Mouse (Mus musculus) liver, adult 2 months (tissue): ENCODE results near the gene Ptgfrn. TPM values are rescaled to one million over a fixed set of nuclear protein-coding genes. Genes with fewer than 3 reads are reported as not detected.

Experiments
- DNase-seq: peaks from one replicate; pipeline ENCODE4 v3.0.0-alpha.2; 2011; ENCODE audit warnings: low read depth, low spot score; ENCODE audit errors: extremely low read depth
- H3K27ac ChIP-seq: fragments of 200-500 bp; replicated peaks from 2 replicates; pipeline ENCODE4 v1.5.1; 2012; ENCODE audit warnings: low read depth, mild to moderate bottlenecking, control low read depth, inconsistent platforms, low read length; ENCODE audit not compliant: insufficient read depth
- H3K27me3 ChIP-seq: fragments of 200-500 bp; 2 replicates; pipeline ENCODE4 v1.6.1; 2012; ENCODE audit warnings: mild to moderate bottlenecking, moderate library complexity, low read length, inconsistent platforms; ENCODE audit not compliant: control insufficient read depth, insufficient read depth
- H3K36me3 ChIP-seq: fragments of 200-500 bp; 2 replicates; pipeline ENCODE4 v1.6.1; 2012; ENCODE audit warnings: low read length, inconsistent platforms; ENCODE audit not compliant: control insufficient read depth, insufficient read depth
- H3K4me1 ChIP-seq: fragments of 200-500 bp; 2 replicates; pipeline ENCODE4 v1.6.1; 2011; ENCODE audit warnings: low read length; ENCODE audit not compliant: control insufficient read depth, insufficient read depth
- H3K4me3 ChIP-seq: fragments of 200-500 bp; 2 replicates; pipeline ENCODE4 v1.5.1; 2011; ENCODE audit warnings: low read depth, mild to moderate bottlenecking, control low read depth, low read length, moderate library complexity; ENCODE audit not compliant: insufficient read depth
- H3K79me2 ChIP-seq: fragments of 200-500 bp; 2 replicates; pipeline ENCODE4 v1.6.1; 2012; ENCODE audit warnings: inconsistent platforms, mild to moderate bottlenecking, low read length, moderate library complexity; ENCODE audit not compliant: control insufficient read depth, insufficient read depth
- H3K9ac ChIP-seq: fragments of 200-500 bp; 2 replicates; pipeline ENCODE4 v1.6.1; 2012; ENCODE audit warnings: low read depth, mild to moderate bottlenecking, control low read depth, inconsistent platforms, low read length
- CTCF ChIP-seq: fragments of 200-500 bp; IDR thresholded peaks from 2 replicates; pipeline ENCODE4 v1.5.1; 2011; ENCODE audit warnings: low read depth, low read length, control low read depth
- POLR2A ChIP-seq: fragments of 200-500 bp; IDR thresholded peaks from 2 replicates; pipeline ENCODE4 v1.6.1; 2011; ENCODE audit warnings: low read length, control low read depth; ENCODE audit not compliant: insufficient read depth; ENCODE audit errors: extremely low read depth
- WGBS: fragments of 180-500 bp; shearing (Covaris S2); methylation state at CpG from one replicate; pipeline ENCODE4 v1.1.7; 2018; 5-methylcytosine and 5-hydroxymethylcytosine counted together
- polyA plus RNA-seq: library from polyadenylated mRNA; depleted of rRNA; stranded (reverse); fragments of >200 nt; gene quantifications from 2 replicates; pipeline ENCODE4 v1.2.3, GENCODE M21; 2012
- total RNA-seq: library from RNA; depleted of rRNA; stranded (reverse); fragments of >200 nt; gene quantifications from 2 replicates; pipeline ENCODE4 v1.2.3, GENCODE M21; 2014

Gene Ptgfrn
- total and polyA plus RNA-seq, 2 experiments: 0.88 to 1.8 TPM

GRCm38 (mm10) chr3:101112518-101112894, 2.4 kb upstream of the Ptgfrn start:
- Histone ChIP-seq H3K27me3 (no peaks in the 10 kb centered on the region; the same call in 1 of the 2 replicates), H3K79me2 (no peaks in the 10 kb centered on the region), H3K27ac (no peak overlapping the region), H3K4me1 (peaks cover 2% of the 10 kb centered on the region), H3K9ac (no peak overlapping the region), H3K4me3 (no peak overlapping the region), H3K36me3 (no peaks in the 10 kb centered on the region)
- no peak for TF ChIP-seq CTCF
- TF ChIP-seq POLR2A: no peak
- DNase-seq: no peak
- WGBS: 93% methylated on average over 5 of the region's 5 CpGs

- 57% methylated on average over 7 of the region's 7 CpGs for WGBS
- no peaks in the 10 kb centered on the region for H3K79me2 ChIP-seq
- no peak overlapping the region for H3K9ac ChIP-seq
- no peak for TF ChIP-seq POLR2A
- no peaks in the 10 kb centered on the region for H3K36me3 ChIP-seq
- no peak for DNase-seq
- H3K27ac ChIP-seq: no peak overlapping the region
- peaks cover 2% of the 10 kb centered on the region for H3K4me1 ChIP-seq
- no peak overlapping the region for H3K4me3 ChIP-seq
- no peaks in the 10 kb centered on the region; the same call in 1 of the 2 replicates for H3K27me3 ChIP-seq
Measured at GRCm38 (mm10) chr3:101111848-101112517, 1.9 kb upstream of the Ptgfrn start.

- no peak overlapping the region for H3K9ac ChIP-seq
- DNase-seq: no peak
- WGBS: 67% methylated on average over 10 of the region's 10 CpGs
- no peak overlapping the region for H3K27ac ChIP-seq
- H3K36me3 ChIP-seq: no peaks in the 10 kb centered on the region
- H3K4me3 ChIP-seq: no peak overlapping the region
- peaks cover 2% of the 10 kb centered on the region for H3K4me1 ChIP-seq
- TF ChIP-seq CTCF (no peak), POLR2A (no peak)
- no peaks in the 10 kb centered on the region for H3K27me3 ChIP-seq
- no peaks in the 10 kb centered on the region for H3K79me2 ChIP-seq
Measured at GRCm38 (mm10) chr3:101111321-101111720, 1.2 kb upstream of the Ptgfrn start.

GRCm38 (mm10) chr3:101110838-101111103, 693 bp upstream of the Ptgfrn start:
- no peak for DNase-seq
- Histone ChIP-seq H3K27me3 (no peaks in the 10 kb centered on the region), H3K27ac (no peak overlapping the region), H3K9ac (no peak overlapping the region), H3K79me2 (no peaks in the 10 kb centered on the region), H3K4me3 (no peak overlapping the region), H3K36me3 (no peaks in the 10 kb centered on the region), H3K4me1 (peaks cover 2% of the 10 kb centered on the region)
- TF ChIP-seq CTCF (no peak), POLR2A (no peak)

- peak; percentile 4 for DNase-seq
- Histone ChIP-seq H3K27me3 (no peaks in the 10 kb centered on the region), H3K4me1 (peaks cover 2% of the 10 kb centered on the region), H3K36me3 (no peaks in the 10 kb centered on the region), H3K27ac (no peak overlapping the region), H3K4me3 (peak overlapping the region; percentile 61), H3K9ac (peak overlapping the region; percentile 49), H3K79me2 (no peaks in the 10 kb centered on the region)
- no peak for TF ChIP-seq CTCF
- under 1% methylated on average over 47 of the region's 47 CpGs for WGBS
Measured at GRCm38 (mm10) chr3:101109558-101110021, 488 bp downstream of the Ptgfrn start.

GRCm38 (mm10) chr3:101108848-101109247, 1.2 kb downstream of the Ptgfrn start:
- WGBS: 85% methylated on average over 5 of the region's 5 CpGs
- no peaks in the 10 kb centered on the region for H3K27me3 ChIP-seq
- DNase-seq: no peak
- peaks cover 2% of the 10 kb centered on the region for H3K4me1 ChIP-seq
- TF ChIP-seq POLR2A (no peak), CTCF (no peak)
- no peaks in the 10 kb centered on the region for H3K79me2 ChIP-seq
- no peak overlapping the region for H3K4me3 ChIP-seq
- no peak overlapping the region for H3K27ac ChIP-seq
- H3K36me3 ChIP-seq: no peaks in the 10 kb centered on the region
- no peak overlapping the region for H3K9ac ChIP-seq
